Mouse (Mus musculus): ENCODE measurements around the gene Iah1. TPM values are rescaled to one million over a fixed set of nuclear protein-coding genes. Genes with fewer than 3 reads are reported as not detected.

Iah1 gene
- polyA plus RNA-seq, 1 experiment from 2014 or later, result 88.1 TPM

DNA sequence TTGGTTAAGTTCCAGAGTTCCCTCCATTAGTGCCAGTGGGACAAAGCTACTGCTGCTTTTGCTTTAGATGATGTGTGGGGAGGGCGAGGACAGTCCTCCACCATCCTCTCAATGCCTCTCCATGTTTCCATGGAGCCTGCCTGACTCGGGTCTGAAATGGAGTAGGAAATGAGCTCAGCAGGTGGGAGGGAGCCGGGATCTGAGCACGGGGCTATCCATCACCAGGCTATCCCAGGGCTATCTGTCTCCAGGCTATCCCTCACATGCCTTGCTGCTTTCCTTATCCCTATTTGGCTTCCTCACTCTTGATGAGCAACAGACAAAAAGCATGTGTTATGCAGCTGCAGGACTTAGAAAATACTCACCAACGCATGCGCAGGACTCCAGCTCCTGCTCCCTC lies 15.5 kb downstream of the Iah1 start:
- POLR2A ChIA-PET, result no interaction called here
- in situ Hi-C loops (cut with MboI; ENCODE audit: low pct_unique_long_range_greater_than_20kb), result no loop called here
- no peak for TF ChIP-seq CTCF (IDR thresholded peaks at IDR 0.05)

DNA sequence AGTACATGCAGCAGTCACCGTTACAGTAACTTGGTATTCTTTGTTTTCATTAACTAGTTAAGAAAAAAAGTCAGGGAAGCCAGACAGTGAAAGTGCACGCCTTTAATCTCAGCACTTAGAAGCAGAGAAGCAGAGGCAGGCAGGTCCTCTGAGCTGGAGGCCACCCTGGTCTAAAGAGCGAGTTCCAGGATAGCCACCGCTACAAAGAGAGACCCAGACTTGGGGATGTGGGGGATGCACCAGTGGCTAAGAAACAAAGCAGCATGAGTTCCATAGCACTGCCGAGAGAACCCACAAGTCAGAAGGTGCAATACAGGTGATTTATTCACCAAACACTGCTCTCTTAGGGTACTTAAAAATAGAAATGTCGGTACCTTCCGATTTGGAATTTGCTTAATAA lies 16.8 kb downstream of the Iah1 start:
- DNase-seq (ENCODE audit: low read depth, low spot score) (no peak), ATAC-seq (no peak)
- CTCF ChIA-PET, result no interaction called here
- TF ChIP-seq CTCF (IDR thresholded peaks at IDR 0.05), result no peak
- H3K27me3 ChIP-seq, result no peaks in the 10 kb centered on the region
- POLR2A ChIA-PET, result no interaction called here
- in situ Hi-C loops (cut with MboI; ENCODE audit: low pct_unique_long_range_greater_than_20kb), result no loop called here

More for the DNA sequence above, 15.5 kb downstream of the Iah1 start:
- DNase-seq (ENCODE audit: low read depth, low spot score) (no peak), ATAC-seq (no peak)
- CTCF ChIA-PET, result interaction anchor here (1.0 kb wide), 1 partner anchor 38 kb away, joined by 3 read pairs; no protein-coding TSS in a partner anchor
- H3K27me3 ChIP-seq, result no peaks in the 10 kb centered on the region

DNA sequence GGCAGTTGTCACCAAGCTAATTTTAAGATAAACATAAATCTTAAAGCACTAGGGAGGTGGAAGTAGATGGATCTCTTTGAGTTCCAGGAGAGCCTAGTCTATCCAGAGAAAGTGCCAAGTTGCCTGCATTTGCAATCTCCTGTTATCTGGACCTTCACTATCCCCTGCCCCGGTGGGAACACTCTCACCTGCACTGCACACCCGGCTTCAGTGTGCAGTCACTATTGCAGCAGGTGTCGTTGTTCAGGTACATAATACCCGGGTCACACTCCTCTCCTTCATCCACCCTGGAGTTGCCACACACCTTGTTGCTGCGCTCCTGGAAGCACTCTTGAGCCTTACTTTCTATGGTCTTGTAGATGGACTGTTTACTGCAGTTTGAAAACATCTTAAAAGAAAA lies 17.6 kb downstream of the Iah1 start:
- in situ Hi-C loops (cut with MboI; ENCODE audit: low pct_unique_long_range_greater_than_20kb), result no loop called here
- DNase-seq (ENCODE audit: low read depth, low spot score), result no peak
- no peaks in the 10 kb centered on the region for H3K27me3 ChIP-seq
- CTCF ChIA-PET, result no interaction called here
- no peak for ATAC-seq
- POLR2A ChIA-PET, result no interaction called here
- no peak for TF ChIP-seq CTCF (IDR thresholded peaks at IDR 0.05)

DNA sequence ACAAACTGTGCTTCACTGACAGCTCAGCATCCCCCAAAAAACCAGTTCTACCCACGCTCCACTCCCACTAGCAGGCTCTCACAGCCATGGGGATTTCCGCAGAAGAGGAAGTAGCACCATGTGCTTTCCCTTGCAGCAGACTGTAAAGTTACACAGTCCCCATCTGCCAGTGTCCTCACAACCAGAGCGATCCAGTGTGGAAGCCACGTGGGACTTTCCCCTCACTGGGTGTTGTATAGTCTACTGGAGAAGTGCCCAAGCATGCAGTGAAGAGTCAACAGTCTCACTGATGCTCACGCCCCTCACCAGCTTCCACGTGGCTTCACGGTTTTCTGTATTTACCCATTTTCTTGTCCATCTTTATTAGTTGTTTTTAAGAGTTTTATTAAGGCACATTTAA lies 19.7 kb downstream of the Iah1 start:
- POLR2A ChIA-PET, result no interaction called here
- CTCF ChIA-PET, result no interaction called here
- DNase-seq (ENCODE audit: low read depth, low spot score), result no peak
- ATAC-seq, result no peak
- H3K27me3 ChIP-seq, result no peaks in the 10 kb centered on the region
- in situ Hi-C loops (cut with MboI; ENCODE audit: low pct_unique_long_range_greater_than_20kb), result no loop called here
- TF ChIP-seq CTCF (IDR thresholded peaks at IDR 0.05), result no peak

DNA sequence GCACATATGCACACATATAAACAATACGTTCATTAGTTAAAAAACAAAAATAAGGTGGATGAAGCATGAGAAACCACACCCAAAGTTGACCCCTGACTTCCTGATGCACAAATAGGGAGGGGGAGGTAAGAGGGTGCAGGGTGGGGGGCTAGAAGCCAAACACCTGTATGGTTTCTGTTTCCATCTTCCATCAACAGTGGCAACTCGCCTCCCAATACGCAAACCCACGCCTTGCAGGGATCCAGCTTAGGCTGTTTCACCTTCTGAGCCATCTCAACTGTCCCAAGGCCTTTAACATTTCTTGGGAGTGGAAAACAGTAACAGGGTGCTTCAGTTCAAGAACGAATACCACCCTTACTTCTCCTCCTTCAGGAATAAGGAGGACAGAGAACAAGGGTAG lies 21.0 kb downstream of the Iah1 start:
- ChIA-PET POLR2A (no interaction called here), CTCF (no interaction called here)
- no peak for DNase-seq (ENCODE audit: low read depth, low spot score)

DNA sequence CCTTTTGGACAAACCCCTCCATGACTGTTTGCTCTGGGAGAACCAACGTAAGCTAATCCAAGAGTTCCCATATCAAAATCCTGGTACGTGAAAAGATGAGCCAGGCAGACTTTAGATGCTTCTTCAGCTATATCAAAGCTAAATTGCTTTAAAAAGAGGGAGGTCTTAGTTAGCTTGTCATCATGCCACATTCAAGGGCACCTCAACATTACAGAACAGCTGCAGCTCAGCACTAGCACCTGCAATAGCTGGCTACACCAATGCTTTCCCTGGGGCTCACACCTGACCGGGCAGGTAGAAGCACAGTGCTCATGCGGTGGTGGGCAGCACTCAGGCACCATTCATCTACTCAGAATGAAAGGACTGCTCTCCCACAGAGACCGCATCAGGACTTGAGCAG lies 24.5 kb downstream of the Iah1 start:
- in situ Hi-C loops (cut with MboI; ENCODE audit: low pct_unique_long_range_greater_than_20kb), result no loop called here
- POLR2A ChIA-PET, result no interaction called here
- CTCF ChIA-PET, result no interaction called here

More for the DNA sequence above, 21.0 kb downstream of the Iah1 start:
- in situ Hi-C loops (cut with MboI; ENCODE audit: low pct_unique_long_range_greater_than_20kb), result no loop called here
- no peak for TF ChIP-seq CTCF (IDR thresholded peaks at IDR 0.05)
- no peak for ATAC-seq
- H3K27me3 ChIP-seq, result no peaks in the 10 kb centered on the region

DNA sequence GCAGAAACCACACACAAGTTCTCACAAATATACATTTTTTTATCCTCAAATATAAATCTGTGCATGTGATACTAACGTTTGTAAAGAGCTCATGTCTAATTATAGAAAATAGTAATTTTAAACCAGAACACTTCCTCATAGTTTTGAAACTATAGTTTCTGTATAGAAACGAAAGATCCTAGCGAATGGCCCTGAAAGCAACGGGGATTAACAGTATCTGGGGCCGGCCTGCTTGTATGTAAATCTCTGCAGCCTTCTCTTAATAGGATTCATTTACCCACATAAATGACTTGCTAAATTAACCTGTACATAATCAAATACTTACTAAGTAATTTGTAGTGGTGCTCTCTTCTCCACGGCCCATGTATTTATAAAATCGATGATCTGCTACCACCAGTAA lies 30.8 kb downstream of the Iah1 start:
- DNase-seq (ENCODE audit: low read depth, low spot score) (no peak), ATAC-seq (no peak)
- no peak for TF ChIP-seq CTCF (IDR thresholded peaks at IDR 0.05)
- CTCF ChIA-PET, result interaction anchor here (2.5 kb wide), 1 partner anchor 12 kb away, joined by 10 read pairs; no protein-coding TSS in a partner anchor
- POLR2A ChIA-PET, result no interaction called here
- H3K27me3 ChIP-seq, result no peaks in the 10 kb centered on the region
- in situ Hi-C loops (cut with MboI; ENCODE audit: low pct_unique_long_range_greater_than_20kb), result no loop called here

More for the DNA sequence above, 24.5 kb downstream of the Iah1 start:
- TF ChIP-seq CTCF (IDR thresholded peaks at IDR 0.05), result no peak
- H3K27me3 ChIP-seq, result no peaks in the 10 kb centered on the region
- DNase-seq (ENCODE audit: low read depth, low spot score) (no peak), ATAC-seq (no peak)

DNA sequence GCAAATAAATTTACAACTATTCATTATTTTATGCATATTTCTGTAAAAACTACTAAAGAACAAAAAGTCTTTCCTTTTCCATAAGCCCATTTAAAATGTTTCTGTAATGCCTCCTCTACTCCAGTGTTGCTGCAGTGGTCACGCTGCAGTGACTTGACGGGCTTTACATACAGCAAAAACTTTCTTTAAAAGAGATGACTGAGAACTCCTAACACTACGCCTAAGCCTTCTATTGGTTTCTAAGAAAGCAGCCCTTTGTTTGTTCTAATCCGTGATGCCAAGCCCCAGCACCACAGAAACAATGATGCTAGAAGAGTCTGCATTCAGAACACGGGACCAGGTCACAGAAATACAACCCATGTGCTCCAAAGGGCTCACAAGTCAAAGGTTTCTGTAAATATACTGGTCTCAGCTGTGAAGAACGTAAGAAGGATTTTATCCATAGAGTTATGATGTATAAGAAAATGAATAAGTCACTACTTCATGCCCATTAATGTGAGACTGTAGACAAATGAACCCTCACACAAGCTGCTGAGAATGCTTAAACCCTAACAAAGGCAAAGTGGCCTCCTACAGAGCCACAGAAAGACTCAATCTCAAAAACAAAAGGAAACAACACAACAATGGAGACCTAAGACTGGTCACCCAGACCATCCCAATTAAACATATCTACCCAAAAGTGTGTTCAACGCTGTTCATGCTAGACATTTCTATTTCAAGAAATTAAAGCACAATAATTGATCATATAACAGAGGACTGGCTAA lies 34.1 kb downstream of the Iah1 start:
- in situ Hi-C loops (cut with MboI; ENCODE audit: low pct_unique_long_range_greater_than_20kb), result no loop called here
- POLR2A ChIA-PET, result no interaction called here
- no peak for TF ChIP-seq CTCF (IDR thresholded peaks at IDR 0.05)
- no peak for ATAC-seq
- H3K27me3 ChIP-seq, result no peaks in the 10 kb centered on the region
- DNase-seq (ENCODE audit: low read depth, low spot score), result no peak
- CTCF ChIA-PET, result interaction anchor here (1.0 to 1.5 kb wide), 3 partner anchors 20 to 76 kb away, joined by 3 read pairs; no protein-coding TSS in a partner anchor

DNA sequence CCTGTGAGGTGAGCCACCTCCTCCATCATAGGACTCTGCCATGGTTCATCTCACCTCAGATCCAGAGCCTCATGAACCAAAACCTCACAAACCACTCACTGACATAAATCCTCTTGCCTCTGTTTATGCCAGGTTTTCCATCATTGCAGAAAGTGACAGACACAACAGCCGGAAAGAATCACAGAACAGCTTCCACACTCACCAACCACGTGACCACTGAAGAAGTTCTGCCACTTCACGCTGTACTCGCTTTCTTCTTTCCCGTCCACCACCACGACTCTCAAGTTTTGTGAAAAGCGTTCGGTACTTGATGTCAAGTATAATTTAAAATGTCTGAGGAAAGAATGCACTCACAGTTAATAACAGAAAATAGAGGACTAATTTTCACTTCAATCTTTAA lies 37.5 kb downstream of the Iah1 start:
- in situ Hi-C loops (cut with MboI; ENCODE audit: low pct_unique_long_range_greater_than_20kb), result no loop called here
- no peak for TF ChIP-seq CTCF (IDR thresholded peaks at IDR 0.05)
- ChIA-PET POLR2A (interaction anchor here (0.6 to 0.7 kb wide), 2 partner anchors 72 to 117 kb away, joined by 3 to 5 read pairs; no protein-coding TSS in a partner anchor), CTCF (no interaction called here)
- no peaks in the 10 kb centered on the region for H3K27me3 ChIP-seq
- DNase-seq (ENCODE audit: low read depth, low spot score) (no peak), ATAC-seq (no peak)

DNA sequence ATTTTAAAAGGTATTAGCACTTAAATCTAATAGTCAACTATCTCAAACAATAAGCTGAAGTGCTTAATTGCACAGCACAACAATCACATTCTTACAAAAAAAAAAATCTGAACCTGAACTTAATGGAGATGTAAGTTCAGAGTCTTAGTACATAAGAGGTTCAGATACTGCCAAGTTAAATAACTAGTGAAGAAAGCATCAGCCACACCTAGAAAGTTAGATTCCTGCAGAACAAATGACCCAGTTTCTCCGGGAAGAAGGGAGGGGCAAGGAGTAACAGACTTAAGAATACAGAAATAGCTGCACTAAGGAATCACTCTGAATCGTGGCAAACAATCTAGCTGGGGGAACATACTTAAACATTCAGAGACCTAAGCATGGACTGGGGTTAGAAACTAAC lies 46.5 kb downstream of the Iah1 start:
- in situ Hi-C loops (cut with MboI; ENCODE audit: low pct_unique_long_range_greater_than_20kb), result no loop called here
- POLR2A ChIA-PET, result no interaction called here
- TF ChIP-seq CTCF (IDR thresholded peaks at IDR 0.05), result no peak

DNA sequence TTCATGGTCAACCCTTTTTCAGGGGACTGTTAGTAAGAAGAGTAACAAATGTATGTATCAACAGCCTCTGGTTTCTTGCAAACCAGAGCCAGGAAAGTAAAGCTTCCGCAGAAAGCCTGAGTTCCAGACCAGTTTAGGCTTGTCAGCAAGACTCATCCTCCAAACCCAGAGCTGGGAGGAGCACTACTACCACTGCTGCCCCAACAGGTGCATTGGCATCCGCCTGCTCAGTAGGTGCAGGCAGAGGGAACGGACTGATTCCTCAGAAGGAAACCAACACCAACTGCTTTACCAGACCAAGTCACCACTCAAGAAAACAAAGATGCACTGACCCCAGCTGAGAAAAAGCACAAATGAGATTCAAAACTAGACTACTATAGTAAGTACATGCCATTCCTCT lies 47.0 kb downstream of the Iah1 start:
- CTCF ChIA-PET, result interaction anchor here (1.7 kb wide), 1 partner anchor 10 kb away, joined by 4 read pairs; the partner anchor contains the start of gene Adam17
- no peaks in the 10 kb centered on the region for H3K27me3 ChIP-seq
- in situ Hi-C loops (cut with MboI; ENCODE audit: low pct_unique_long_range_greater_than_20kb), result no loop called here
- DNase-seq (ENCODE audit: low read depth, low spot score), result no peak
- no peak for ATAC-seq
- no peak for TF ChIP-seq CTCF (IDR thresholded peaks at IDR 0.05)
- POLR2A ChIA-PET, result no interaction called here

More for the DNA sequence above, 46.5 kb downstream of the Iah1 start:
- CTCF ChIA-PET, result interaction anchor here (1.4 kb wide), 1 partner anchor 52 kb away, joined by 3 read pairs; no protein-coding TSS in a partner anchor
- no peak for DNase-seq (ENCODE audit: low read depth, low spot score)
- no peaks in the 10 kb centered on the region for H3K27me3 ChIP-seq
- ATAC-seq, result no peak

All from Patski (cell line).